Mouse (Mus musculus): Measurements from ENCODE around the gene Nlgn3. TPM values are rescaled to one million over a fixed set of nuclear protein-coding genes. Genes with fewer than 3 reads are reported as not detected.
A peak's percentile ranks its signal among the peaks of the same experiment; 100 is the strongest.
"Not testable (repeated sequence)": the region's sequence is repeated elsewhere in the genome, so short reads cannot be mapped to it uniquely, and the experiment has no call there.

Gene Nlgn3
- polyA plus RNA-seq, 1 experiment from 2014 or later: 0.06 TPM

GRCm38 (mm10) chrX:101351188-101351587 lies 52.2 kb downstream of the Nlgn3 start:
- no peaks in the 10 kb centered on the region for H3K4me1 ChIP-seq (ENCODE audit: insufficient read depth)
- ATAC-seq: peak; percentile 58
- DNase-seq: no peak

GRCm38 (mm10) chrX:101358902-101359301 lies 59.9 kb downstream of the Nlgn3 start:
- not testable (repeated sequence) for H3K27me3 ChIP-seq (ENCODE audit: insufficient read depth, low read length); H3K9ac ChIP-seq (replicated peaks); H3K27ac ChIP-seq (ENCODE audit: low read depth); H3K9me3 ChIP-seq (ENCODE audit: low read length); H3K4me2 ChIP-seq (ENCODE audit: low read depth, low read length); H3K4me3 ChIP-seq (ENCODE audit: low read depth, low read length); H3K36me3 ChIP-seq (replicated peaks; ENCODE audit: insufficient read depth, low read length); H3K4me1 ChIP-seq (ENCODE audit: insufficient read depth); ATAC-seq
- WGBS (ENCODE audit: insufficient replicate concordance): 66% methylated on average over 3 of the region's 4 CpGs
- DNase-seq: peak; percentile 34
- TF ChIP-seq CTCF (IDR thresholded peaks at IDR 0.05; ENCODE audit: low read depth): peak; percentile 53

More at GRCm38 (mm10) chrX:101351188-101351587, 52.2 kb downstream of the Nlgn3 start:
- peak overlapping the region; percentile 42; the same call in 1 of the 2 replicates for H3K4me2 ChIP-seq (ENCODE audit: low read depth, low read length)
- no peaks in the 10 kb centered on the region for H3K27me3 ChIP-seq (ENCODE audit: insufficient read depth, low read length)
- no peaks in the 10 kb centered on the region for H3K9me3 ChIP-seq (ENCODE audit: low read length)
- no peak overlapping the region for H3K27ac ChIP-seq (ENCODE audit: low read depth)
- no peak for TF ChIP-seq EP300 (IDR thresholded peaks at IDR 0.05; ENCODE audit: low read depth)
- no peaks in the 10 kb centered on the region for H3K36me3 ChIP-seq (replicated peaks; ENCODE audit: insufficient read depth, low read length)
- H3K4me3 ChIP-seq (ENCODE audit: low read depth, low read length): no peak overlapping the region
- 32% methylated on average over 4 of the region's 4 CpGs for WGBS (ENCODE audit: insufficient replicate concordance)
- H3K9ac ChIP-seq (replicated peaks): no peak overlapping the region

- 56% methylated on average over 7 of the region's 7 CpGs for WGBS (ENCODE audit: insufficient replicate concordance)
- Histone ChIP-seq H3K4me1 (ENCODE audit: insufficient read depth) (peaks cover 3% of the 10 kb centered on the region), H3K4me2 (ENCODE audit: low read depth, low read length) (no peak overlapping the region), H3K27me3 (ENCODE audit: insufficient read depth, low read length) (no peaks in the 10 kb centered on the region), H3K27ac (ENCODE audit: low read depth) (peak overlapping the region; percentile 49), H3K9ac (replicated peaks) (no peak overlapping the region), H3K36me3 (replicated peaks; ENCODE audit: insufficient read depth, low read length) (no peaks in the 10 kb centered on the region), H3K9me3 (ENCODE audit: low read length) (no peaks in the 10 kb centered on the region), H3K4me3 (ENCODE audit: low read depth, low read length) (no peak overlapping the region)
- TF ChIP-seq CTCF (IDR thresholded peaks at IDR 0.05; ENCODE audit: low read depth): no peak
- TF ChIP-seq EP300 (IDR thresholded peaks at IDR 0.05; ENCODE audit: low read depth): no peak
- peak; percentile 52 for ATAC-seq
- DNase-seq: no peak
Observed at GRCm38 (mm10) chrX:101369001-101369400, 70.0 kb downstream of the Nlgn3 start.

- ATAC-seq: peak; percentile 95
- peak; percentile 37; the same call in 1 of the 2 replicates for TF ChIP-seq EP300 (IDR thresholded peaks at IDR 0.05; ENCODE audit: low read depth)
- no peak for TF ChIP-seq CTCF (IDR thresholded peaks at IDR 0.05; ENCODE audit: low read depth)
Observed at GRCm38 (mm10) chrX:101370573-101370972, 71.6 kb downstream of the Nlgn3 start.

GRCm38 (mm10) chrX:101372946-101373345 lies 74.0 kb downstream of the Nlgn3 start:
- DNase-seq: no peak

More at GRCm38 (mm10) chrX:101370573-101370972, 71.6 kb downstream of the Nlgn3 start:
- Histone ChIP-seq H3K9me3 (ENCODE audit: low read length) (no peaks in the 10 kb centered on the region), H3K27ac (ENCODE audit: low read depth) (peak overlapping the region; percentile 68), H3K4me1 (ENCODE audit: insufficient read depth) (peaks cover 3% of the 10 kb centered on the region), H3K36me3 (replicated peaks; ENCODE audit: insufficient read depth, low read length) (no peaks in the 10 kb centered on the region), H3K4me3 (ENCODE audit: low read depth, low read length) (no peak overlapping the region), H3K27me3 (ENCODE audit: insufficient read depth, low read length) (no peaks in the 10 kb centered on the region), H3K9ac (replicated peaks) (no peak overlapping the region), H3K4me2 (ENCODE audit: low read depth, low read length) (no peak overlapping the region)
- peak; percentile 46 for DNase-seq
- WGBS (ENCODE audit: insufficient replicate concordance): 58% methylated on average over 3 of the region's 3 CpGs

More at GRCm38 (mm10) chrX:101372946-101373345, 74.0 kb downstream of the Nlgn3 start:
- Histone ChIP-seq H3K36me3 (replicated peaks; ENCODE audit: insufficient read depth, low read length) (no peaks in the 10 kb centered on the region), H3K4me2 (ENCODE audit: low read depth, low read length) (no peak overlapping the region), H3K27me3 (ENCODE audit: insufficient read depth, low read length) (no peaks in the 10 kb centered on the region), H3K9ac (replicated peaks) (no peak overlapping the region), H3K4me3 (ENCODE audit: low read depth, low read length) (no peak overlapping the region), H3K27ac (ENCODE audit: low read depth) (no peak overlapping the region), H3K4me1 (ENCODE audit: insufficient read depth) (peaks cover 3% of the 10 kb centered on the region), H3K9me3 (ENCODE audit: low read length) (no peaks in the 10 kb centered on the region)
- no peak for TF ChIP-seq EP300 (IDR thresholded peaks at IDR 0.05; ENCODE audit: low read depth)
- TF ChIP-seq CTCF (IDR thresholded peaks at IDR 0.05; ENCODE audit: low read depth): no peak
- WGBS (ENCODE audit: insufficient replicate concordance): 82% methylated on average over 5 of the region's 5 CpGs
- ATAC-seq: no peak

Other genes with a start within 250 kb of the Nlgn3 start
- 0.06 TPM in 1 of 2 replicates, not detected in the other for gene Tex11, start 239.5 kb upstream of the Nlgn3 start, polyA plus RNA-seq (2015; fragmentation: Nextera tagmentation; extraction: Ambion mirVana)
- 0.13 and 0.28 TPM in 2 replicates for gene Slc7a3, start 213.1 kb upstream of the Nlgn3 start, polyA plus RNA-seq (2015; fragmentation: Nextera tagmentation; extraction: Ambion mirVana)
- gene Snx12, start 76.6 kb upstream of the Nlgn3 start, polyA plus RNA-seq (2015; fragmentation: Nextera tagmentation; extraction: Ambion mirVana): 17.6 and 17.9 TPM in 2 replicates
- gene Foxo4, start 44.6 kb upstream of the Nlgn3 start, polyA plus RNA-seq (2015; fragmentation: Nextera tagmentation; extraction: Ambion mirVana): 1.00 and 1.1 TPM in 2 replicates
- gene Gm614, start 35.2 kb upstream of the Nlgn3 start, polyA plus RNA-seq (2015; fragmentation: Nextera tagmentation; extraction: Ambion mirVana): not detected in 2 replicates
- 7.7 and 8.0 TPM in 2 replicates for gene Il2rg, start 30.9 kb upstream of the Nlgn3 start, polyA plus RNA-seq (2015; fragmentation: Nextera tagmentation; extraction: Ambion mirVana)
- gene Gm20489, start 30.1 kb upstream of the Nlgn3 start, polyA plus RNA-seq (2015; fragmentation: Nextera tagmentation; extraction: Ambion mirVana): not detected in 2 replicates
- gene Med12, start 25.1 kb upstream of the Nlgn3 start, polyA plus RNA-seq (2015; fragmentation: Nextera tagmentation; extraction: Ambion mirVana): 10.2 and 14.3 TPM in 2 replicates
- 420 and 460 TPM in 2 replicates for gene Gjb1, start 77.2 kb downstream of the Nlgn3 start, polyA plus RNA-seq (2015; fragmentation: Nextera tagmentation; extraction: Ambion mirVana)
- gene Zmym3, start 121.7 kb downstream of the Nlgn3 start, polyA plus RNA-seq (2015; fragmentation: Nextera tagmentation; extraction: Ambion mirVana): 4.0 and 5.3 TPM in 2 replicates
- 59.7 and 61.7 TPM in 2 replicates for gene Nono, start 130.2 kb downstream of the Nlgn3 start, polyA plus RNA-seq (2015; fragmentation: Nextera tagmentation; extraction: Ambion mirVana)
- gene Itgb1bp2, start 149.9 kb downstream of the Nlgn3 start, polyA plus RNA-seq (2015; fragmentation: Nextera tagmentation; extraction: Ambion mirVana): 0.45 and 4.6 TPM in 2 replicates
- gene Taf1, start 233.6 kb downstream of the Nlgn3 start, polyA plus RNA-seq (2015; fragmentation: Nextera tagmentation; extraction: Ambion mirVana): 2.2 and 2.7 TPM in 2 replicates

Measured in liver, postnatal 0 days (tissue).